Mouse (Mus musculus): ENCODE results near the gene Frat2.

Frat2 gene

GRCm38 (mm10) chr19:41818749-41819148, 29.2 kb downstream of the Frat2 start:
- DNase-seq (ENCODE audit: low read depth): no peak

GRCm38 (mm10) chr19:41817325-41817724, 30.6 kb downstream of the Frat2 start:
- DNase-seq (ENCODE audit: low read depth): no peak

- no peak for DNase-seq (ENCODE audit: low read depth)
Observed at GRCm38 (mm10) chr19:41816915-41817314, 31.0 kb downstream of the Frat2 start.

GRCm38 (mm10) chr19:41816410-41816809, 31.5 kb downstream of the Frat2 start:
- no peak for DNase-seq (ENCODE audit: low read depth)

- DNase-seq (ENCODE audit: low read depth): no peak
Observed at GRCm38 (mm10) chr19:41813374-41813773, 34.6 kb downstream of the Frat2 start.

- DNase-seq (ENCODE audit: low read depth): no peak
Observed at GRCm38 (mm10) chr19:41812525-41812924, 35.4 kb downstream of the Frat2 start.

GRCm38 (mm10) chr19:41810074-41810473, 37.9 kb downstream of the Frat2 start:
- no peak for DNase-seq (ENCODE audit: low read depth)

- DNase-seq (ENCODE audit: low read depth): no peak
Observed at GRCm38 (mm10) chr19:41808104-41808634, 39.8 kb downstream of the Frat2 start.

GRCm38 (mm10) chr19:41807497-41807896, 40.4 kb downstream of the Frat2 start:
- DNase-seq (ENCODE audit: low read depth): no peak

- no peak for DNase-seq (ENCODE audit: low read depth)
Observed at GRCm38 (mm10) chr19:41805831-41806230, 42.1 kb downstream of the Frat2 start.

GRCm38 (mm10) chr19:41803322-41803721, 44.6 kb downstream of the Frat2 start:
- DNase-seq (ENCODE audit: low read depth): no peak

GRCm38 (mm10) chr19:41801742-41802369, 46.1 kb downstream of the Frat2 start, which contains the start of gene Arhgap19:
Gene Arhgap19, minus strand, starts transcription at chr19:41802047.
- DNase-seq (ENCODE audit: low read depth): peak; percentile 89

- no peak for DNase-seq (ENCODE audit: low read depth)
Observed at GRCm38 (mm10) chr19:41800986-41801741, 46.8 kb downstream of the Frat2 start.

GRCm38 (mm10) chr19:41800451-41800850, 47.5 kb downstream of the Frat2 start:
- DNase-seq (ENCODE audit: low read depth): no peak

- DNase-seq (ENCODE audit: low read depth): no peak
Observed at GRCm38 (mm10) chr19:41797536-41797935, 50.4 kb downstream of the Frat2 start.

GRCm38 (mm10) chr19:41796789-41797327, 51.1 kb downstream of the Frat2 start:
- DNase-seq (ENCODE audit: low read depth): no peak

- peak; percentile 70 for DNase-seq (ENCODE audit: low read depth)
Observed at GRCm38 (mm10) chr19:41796148-41796760, 51.7 kb downstream of the Frat2 start.

Data from fibroblast of lung, adult 2 months (primary cell).